Comparison of ENCODE assay signal across 28 mouse cellular contexts in the genomic region with DNA sequence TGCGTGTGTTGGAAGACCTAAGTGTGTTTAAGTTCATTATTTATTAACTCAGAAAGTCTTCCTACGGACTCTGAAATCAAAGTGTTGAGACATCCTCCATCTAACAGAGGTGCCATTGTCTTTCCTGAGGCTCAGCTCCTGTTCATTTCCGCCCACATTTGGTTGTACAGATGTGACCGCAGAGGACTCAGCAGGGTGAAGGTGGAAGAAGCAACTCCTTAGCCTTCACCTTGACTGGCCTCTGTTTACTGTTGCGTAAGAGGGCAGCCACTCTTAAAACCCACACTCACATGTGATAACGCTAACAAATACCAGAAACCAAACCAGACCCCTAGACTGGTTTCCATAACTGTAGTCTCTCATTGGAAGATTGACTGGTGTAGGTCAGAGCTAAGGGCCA. TPM values are rescaled to one million over a fixed set of nuclear protein-coding genes. Genes with fewer than 3 reads are reported as not detected.
A peak's percentile ranks its signal among the peaks of the same experiment; 100 is the strongest.
DNase-seq lines count a peak whose midpoint lies in the region; ATAC-seq and TF ChIP-seq lines count a peak whose summit lies in the region.
"Had no signal": no experiment of that assay in that cellular context is flagged by ENCODE, and none has a peak within 500 bp of the region (broad histone marks: within the 10 kb centered on the region; RNA-seq: fewer than 3 reads in every experiment).

No protein-coding gene starts in this region.

- peaks cover 22% of the 10 kb centered on the region; the same call in 1 of the 2 replicates for H3K4me1 ChIP-seq in intestine, embryonic 15.5 days (replicated peaks)
- H3K4me1 ChIP-seq in stomach, embryonic 16.5 days (ENCODE audit: control insufficient read depth, insufficient read depth, low read length), result peaks cover 35% of the 10 kb centered on the region
- no peaks in the 10 kb centered on the region for H3K4me1 ChIP-seq in forebrain, postnatal 0 days (ENCODE audit: insufficient read depth)

- no peaks in the 10 kb centered on the region for H3K36me3 ChIP-seq in intestine, embryonic 15.5 days
- H3K36me3 ChIP-seq in stomach, embryonic 16.5 days (ENCODE audit: control insufficient read depth, insufficient read depth, low read length), result no peaks in the 10 kb centered on the region
- no peaks in the 10 kb centered on the region for H3K36me3 ChIP-seq in forebrain, postnatal 0 days (ENCODE audit: insufficient read depth)
- H3K36me3 ChIP-seq: forebrain, embryonic 12.5 days; heart, embryonic 12.5 days; hindbrain, embryonic 15.5 days; limb, embryonic 15.5 days; midbrain, embryonic 12.5 days had no signal

- no peak overlapping the region for H3K27ac ChIP-seq in gastrocnemius, adult 2 months
- H3K27ac ChIP-seq in intestine, embryonic 15.5 days, result no peak overlapping the region
- H3K27ac ChIP-seq in stomach, embryonic 16.5 days (ENCODE audit: low read length), result peak overlapping the region; percentile 28; the same call in 1 of the 2 replicates
- H3K27ac ChIP-seq in forebrain, postnatal 0 days (ENCODE audit: low read depth, low read length), result no peak overlapping the region
- H3K27ac ChIP-seq: forebrain, embryonic 12.5 days; hindbrain, embryonic 10.5 days; hindbrain, embryonic 15.5 days; kidney, embryonic 15.5 days; layer of hippocampus, adult 2 months; limb, embryonic 10.5 days; limb, embryonic 15.5 days; midbrain, embryonic 12.5 days had no signal

- H3K4me2 ChIP-seq in intestine, embryonic 15.5 days (replicated peaks), result no peak overlapping the region
- H3K4me2 ChIP-seq in stomach, embryonic 16.5 days (ENCODE audit: low read depth, low read length), result no peak overlapping the region
- no peak overlapping the region for H3K4me2 ChIP-seq in forebrain, postnatal 0 days (ENCODE audit: low read depth)
- H3K4me2 ChIP-seq: forebrain, embryonic 12.5 days; heart, embryonic 12.5 days; hindbrain, embryonic 15.5 days; kidney, embryonic 15.5 days; limb, embryonic 15.5 days; midbrain, embryonic 12.5 days had no signal

- no peak for DNase-seq in gastrocnemius, adult 2 months
- no peak for DNase-seq in gastrocnemius, adult 8-10 months (ENCODE audit: low spot score in 2 of 2)
- peak; percentile 41 for DNase-seq in 416B (ENCODE audit: low read depth)
- no peak for DNase-seq in forebrain, postnatal 0 days
- DNase-seq in T-cell, adult 2 months (ENCODE audit: low spot score), result no peak
- no peak for DNase-seq in layer of hippocampus, adult 18-20 months (ENCODE audit: low spot score in 2 of 2)
- DNase-seq: adrenal gland, adult 2 months; adrenal gland, postnatal 36 days; cerebellum, adult 18-20 months; gastrocnemius, postnatal 36 days; heart, adult 18-20 months; kidney, postnatal 25 days; lung, postnatal 4 days; thymus, postnatal 25 days had no signal

- no peaks in the 10 kb centered on the region for H3K27me3 ChIP-seq in intestine, embryonic 15.5 days (replicated peaks)
- no peaks in the 10 kb centered on the region for H3K27me3 ChIP-seq in stomach, embryonic 16.5 days (ENCODE audit: control insufficient read depth, insufficient read depth, low read length)
- H3K27me3 ChIP-seq in forebrain, postnatal 0 days (ENCODE audit: insufficient read depth, low read length), result no peaks in the 10 kb centered on the region
- H3K27me3 ChIP-seq: forebrain, embryonic 12.5 days; hindbrain, embryonic 15.5 days; kidney, embryonic 15.5 days; limb, embryonic 15.5 days; megakaryocyte, embryonic 14.5 days; midbrain, embryonic 12.5 days had no signal

- ATAC-seq in intestine, embryonic 15.5 days, result peak; percentile 44; the same call in 1 of the 2 replicates
- ATAC-seq in stomach, embryonic 16.5 days (ENCODE audit: insufficient read depth, low FRiP score), result no peak
- ATAC-seq in forebrain, postnatal 0 days, result no peak
- ATAC-seq: activated CD4-positive, CD25-positive, alpha-beta regulatory T cell, adult 4 months had no signal

- intact Hi-C loops in gastrocnemius, adult 2 months (cut with DNase I), result no loop called here

- no peak for TF ChIP-seq CTCF in gastrocnemius, adult 2 months (IDR thresholded peaks at IDR 0.05)
- no peak for TF ChIP-seq CTCF in forebrain, postnatal 0 days (IDR thresholded peaks at IDR 0.05; ENCODE audit: low read depth)

- H3K9me3 ChIP-seq in intestine, embryonic 15.5 days, result no peaks in the 10 kb centered on the region
- no peaks in the 10 kb centered on the region for H3K9me3 ChIP-seq in stomach, embryonic 16.5 days (replicated peaks; ENCODE audit: control insufficient read depth, low read length)
- H3K9me3 ChIP-seq in forebrain, postnatal 0 days (ENCODE audit: low read length), result no peaks in the 10 kb centered on the region
- H3K9me3 ChIP-seq: forebrain, embryonic 12.5 days; heart, embryonic 12.5 days; hindbrain, embryonic 15.5 days; kidney, embryonic 15.5 days; limb, embryonic 10.5 days; limb, embryonic 15.5 days; midbrain, embryonic 12.5 days had no signal

- no peak overlapping the region for H3K9ac ChIP-seq in intestine, embryonic 15.5 days
- no peak overlapping the region for H3K9ac ChIP-seq in stomach, embryonic 16.5 days (ENCODE audit: low read length)
- H3K9ac ChIP-seq in forebrain, postnatal 0 days, result no peak overlapping the region
- H3K9ac ChIP-seq: forebrain, embryonic 12.5 days; heart, embryonic 12.5 days; hindbrain, embryonic 15.5 days; kidney, embryonic 15.5 days; limb, embryonic 15.5 days; midbrain, embryonic 12.5 days had no signal

- peak overlapping the region; percentile 34 for H3K4me3 ChIP-seq in gastrocnemius, adult 2 months
- H3K4me3 ChIP-seq in intestine, embryonic 15.5 days (replicated peaks), result no peak overlapping the region
- no peak overlapping the region for H3K4me3 ChIP-seq in stomach, embryonic 16.5 days (replicated peaks; ENCODE audit: low read length)
- no peak overlapping the region for H3K4me3 ChIP-seq in forebrain, postnatal 0 days (ENCODE audit: low read depth, low read length)
- H3K4me3 ChIP-seq: erythroblast, embryonic 14.5 days; forebrain, embryonic 12.5 days; heart, embryonic 12.5 days; hindbrain, embryonic 10.5 days; hindbrain, embryonic 15.5 days; kidney, embryonic 15.5 days; layer of hippocampus, adult 2 months; limb, embryonic 10.5 days; limb, embryonic 15.5 days; megakaryocyte, embryonic 14.5 days; midbrain, embryonic 12.5 days had no signal

- 71% methylated on average over 6 of the region's 6 CpGs for WGBS in intestine, embryonic 15.5 days
- 79% methylated on average over 6 of the region's 6 CpGs for WGBS in stomach, embryonic 16.5 days
- WGBS in forebrain, postnatal 0 days, result 93% methylated on average over 6 of the region's 6 CpGs

RNA-seq across cellular contexts. Expression of gene Myo10, which starts 9.0 kb away (rescaled TPM):
- 10 to 100 TPM; 56.1 to 62.0 TPM for total RNA-seq in gastrocnemius, adult 2 months (2021)
- 10 to 100 TPM; 50.1 to 61.3 (median 55.3) TPM for total RNA-seq in gastrocnemius, adult 8-10 months (2022)
- polyA plus RNA-seq in intestine, embryonic 15.5 days (2015; fragmentation: Nextera tagmentation; extraction: Ambion mirVana), result 23.9 and 25.3 TPM in 2 replicates
- polyA plus RNA-seq in stomach, embryonic 16.5 days (2015; fragmentation: Nextera tagmentation; extraction: Ambion mirVana), result 26.1 and 30.4 TPM in 2 replicates
- 17.2 and 24.2 TPM in 2 replicates for total RNA-seq in forebrain, postnatal 0 days (2014; rRNA removed)
- polyA plus RNA-seq in forebrain, postnatal 0 days (2015; fragmentation: Nextera tagmentation; extraction: Ambion mirVana), result 11.3 and 22.3 TPM in 2 replicates
- 10 to 100 TPM; 49.7 to 50.7 TPM for total RNA-seq in layer of hippocampus, adult 18-20 months (2021)
